Mouse (Mus musculus) hindbrain, postnatal 0 days (tissue): ENCODE results near the gene Ilk. TPM values are rescaled to one million over a fixed set of nuclear protein-coding genes. Genes with fewer than 3 reads are reported as not detected.
A peak's percentile ranks its signal among the peaks of the same experiment; 100 is the strongest.

Experiments
- ATAC-seq: fragments of 200-750 bp; cut with Nextera tagmentation; 2 replicates; pipeline ENCODE4 v1.8.0; 2017; ENCODE audit warnings: mild to moderate bottlenecking, moderate TSS enrichment, moderate library complexity
- DNase-seq: peaks from one replicate; pipeline ENCODE4 v3.0.0-alpha.2; 2015; ENCODE audit warnings: low spot score
- H3K27ac ChIP-seq: fragments of 300-500 bp; sonication (generic); 2 replicates; pipeline ENCODE4 v1.5.1; 2014; ENCODE audit warnings: mild to moderate bottlenecking
- H3K27me3 ChIP-seq: fragments of 300-500 bp; sonication (generic); 2 replicates; pipeline ENCODE4 v1.6.1; 2014; ENCODE audit warnings: low read length, mixed read lengths; ENCODE audit not compliant: insufficient read depth
- H3K36me3 ChIP-seq: fragments of 300-500 bp; sonication (generic); 2 replicates; pipeline ENCODE4 v1.6.1; 2014; ENCODE audit warnings: low read length, mixed read lengths; ENCODE audit not compliant: insufficient read depth
- H3K4me1 ChIP-seq: fragments of 300-500 bp; sonication (generic); 2 replicates; pipeline ENCODE4 v1.6.1; 2014; ENCODE audit warnings: antibody characterized with exemption, low read length, mixed read lengths; ENCODE audit not compliant: insufficient read depth
- H3K4me2 ChIP-seq: fragments of 300-500 bp; sonication (generic); 2 replicates; pipeline ENCODE4 v1.6.1; 2014; ENCODE audit warnings: low read depth, mild to moderate bottlenecking, low read length, moderate library complexity, mixed read lengths
- H3K4me3 ChIP-seq: fragments of 300-500 bp; sonication (generic); 2 replicates; pipeline ENCODE4 v1.5.1; 2014; ENCODE audit warnings: low read length
- H3K9ac ChIP-seq: fragments of 300-500 bp; sonication (generic); replicated peaks from 2 replicates; pipeline ENCODE4 v1.6.1; 2014; ENCODE audit warnings: mild to moderate bottlenecking, low read length, moderate library complexity, mixed read lengths
- H3K9me3 ChIP-seq: fragments of 300-500 bp; sonication (generic); 2 replicates; pipeline ENCODE4 v1.6.1; 2016; ENCODE audit warnings: low read length, mixed read lengths
- CTCF ChIP-seq: IDR thresholded peaks from 2 replicates; pipeline ENCODE4 v1.5.1; 2016; ENCODE audit warnings: antibody characterized with exemption, control low read depth, low read depth
- WGBS: fragments of 180-500 bp; shearing (Covaris S2); extraction: QIAGEN DNeasy Blood & Tissue Kit; methylation state at CpG from one replicate; pipeline ENCODE4 v1.1.7; 2014; 5-methylcytosine and 5-hydroxymethylcytosine counted together
- polyA plus RNA-seq: library from polyadenylated mRNA; unstranded; fragments of >200 nt; fragmentation: Nextera tagmentation; extraction: Ambion mirVana; gene quantifications from 2 replicates; pipeline ENCODE4 v1.2.1, GENCODE M21; 2015
- total RNA-seq: library from RNA; depleted of rRNA; stranded (reverse); fragments of >200 nt; gene quantifications from 2 replicates; pipeline ENCODE4 v1.2.3, GENCODE M21; 2014; rRNA removed

Gene Ilk
- total and polyA plus RNA-seq, 2 experiments from 2014 or later, result 128 to 159 TPM

GRCm38 (mm10) chr7:105778553-105779265 lies 42.3 kb downstream of the Ilk start:
- WGBS, result 19% methylated on average over 4 of the region's 4 CpGs
- H3K9me3 ChIP-seq, result no peaks in the 10 kb centered on the region
- H3K4me3 ChIP-seq, result no peak overlapping the region
- H3K9ac ChIP-seq, result no peak overlapping the region; the same call in 1 of the 2 replicates
- peak overlapping the region; percentile 67 for H3K27ac ChIP-seq
- H3K36me3 ChIP-seq, result peaks cover 24% of the 10 kb centered on the region; the same call in 1 of the 2 replicates
- DNase-seq, result peak; percentile 49
- H3K4me2 ChIP-seq, result peak overlapping the region; percentile 35; the same call in 1 of the 2 replicates
- ATAC-seq, result peak; percentile 61
- H3K4me1 ChIP-seq, result peaks cover 23% of the 10 kb centered on the region
- TF ChIP-seq CTCF, result no peak
- no peaks in the 10 kb centered on the region for H3K27me3 ChIP-seq

- Histone ChIP-seq H3K27ac (no peak overlapping the region), H3K4me3 (no peak overlapping the region), H3K4me2 (0 out of 2 replicates have a peak overlapping the region, but pooled peaks have one; percentile 84), H3K27me3 (no peaks in the 10 kb centered on the region), H3K4me1 (peaks cover 37% of the 10 kb centered on the region), H3K9ac (0 out of 2 replicates have a peak overlapping the region, but pooled peaks have one; percentile 22), H3K36me3 (peaks cover 21% of the 10 kb centered on the region; the same call in 1 of the 2 replicates), H3K9me3 (no peaks in the 10 kb centered on the region)
- TF ChIP-seq CTCF, result no peak
- ATAC-seq, result no peak
- DNase-seq, result no peak
- 35% methylated on average over 4 of the region's 4 CpGs for WGBS
Observed at GRCm38 (mm10) chr7:105783861-105784260, 47.5 kb downstream of the Ilk start.

GRCm38 (mm10) chr7:105784556-105784955 lies 48.2 kb downstream of the Ilk start:
- Histone ChIP-seq H3K9me3 (no peaks in the 10 kb centered on the region), H3K27me3 (no peaks in the 10 kb centered on the region), H3K4me1 (peaks cover 32% of the 10 kb centered on the region), H3K9ac (peak overlapping the region; percentile 22; the same call in 1 of the 2 replicates), H3K4me3 (0 out of 2 replicates have a peak overlapping the region, but pooled peaks have one; percentile 1), H3K36me3 (peaks cover 21% of the 10 kb centered on the region; the same call in 1 of the 2 replicates), H3K27ac (peak overlapping the region; percentile 45; the same call in 1 of the 2 replicates), H3K4me2 (peak overlapping the region; percentile 84)
- no peak for TF ChIP-seq CTCF
- DNase-seq (peak; percentile 8), ATAC-seq (no peak)
- WGBS, result 8% methylated on average over 4 of the region's 4 CpGs

DNA sequence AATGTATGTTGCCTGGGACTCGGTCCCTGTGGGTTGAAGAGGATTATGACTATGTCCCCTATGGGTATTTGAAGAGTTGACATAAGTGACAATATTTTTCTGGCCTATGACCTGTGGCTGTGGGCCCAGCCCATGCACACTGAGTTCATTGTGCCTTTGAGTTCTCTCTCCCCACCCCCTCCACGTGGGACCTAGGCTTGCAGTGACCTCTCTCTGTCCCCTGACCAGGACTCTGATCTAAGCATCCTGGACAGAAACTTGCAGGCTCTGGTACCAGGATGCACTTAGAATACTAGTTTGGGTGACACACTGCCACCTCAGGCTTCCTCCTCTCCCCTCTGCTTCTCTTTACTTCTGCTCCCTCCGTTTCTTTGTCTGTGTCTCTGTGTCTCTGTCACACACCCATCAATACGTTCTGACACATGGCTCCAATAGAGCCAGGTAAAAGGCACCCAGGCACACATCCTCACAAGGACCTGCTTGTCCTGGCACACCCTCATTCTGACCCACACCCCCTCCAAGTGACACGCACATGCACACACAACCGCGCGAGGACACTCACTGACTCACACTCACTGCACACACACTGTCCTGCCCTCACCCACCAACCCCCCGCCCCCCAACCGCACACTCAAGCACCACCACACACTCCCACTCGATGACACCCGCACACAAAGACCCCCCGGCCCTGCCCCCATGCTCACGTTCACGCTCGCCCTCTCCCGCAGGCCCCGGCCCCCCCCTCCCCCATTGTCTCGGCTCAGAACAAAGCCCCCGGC lies 50.3 kb downstream of the Ilk start:
- peak overlapping the region; percentile 84 for H3K4me2 ChIP-seq
- DNase-seq, result peak; percentile 57
- WGBS, result 4% methylated on average over 20 of the region's 20 CpGs
- H3K27me3 ChIP-seq, result no peaks in the 10 kb centered on the region
- peaks cover 32% of the 10 kb centered on the region for H3K4me1 ChIP-seq
- H3K9ac ChIP-seq, result peak overlapping the region; percentile 99
- no peaks in the 10 kb centered on the region for H3K9me3 ChIP-seq
- ATAC-seq, result peak; percentile 79
- peaks cover 10% of the 10 kb centered on the region; the same call in 1 of the 2 replicates for H3K36me3 ChIP-seq
- H3K4me3 ChIP-seq, result peak overlapping the region; percentile 96
- H3K27ac ChIP-seq, result peak overlapping the region; percentile 97
- no peak for TF ChIP-seq CTCF

- ATAC-seq (peak; percentile 77), DNase-seq (peak; percentile 75)
- Histone ChIP-seq H3K4me1 (peaks cover 32% of the 10 kb centered on the region), H3K9me3 (no peaks in the 10 kb centered on the region), H3K9ac (peak within 1 kb of the TSS; percentile 99), H3K36me3 (peaks cover 6% of the 10 kb centered on the region; the same call in 1 of the 2 replicates), H3K27ac (peak within 1 kb of the TSS; percentile 97), H3K27me3 (no peaks in the 10 kb centered on the region), H3K4me2 (peak within 1 kb of the TSS; percentile 84), H3K4me3 (peak within 1 kb of the TSS; percentile 96)
- no peak for TF ChIP-seq CTCF
- under 1% methylated on average over 68 of the region's 97 CpGs for WGBS
Observed at GRCm38 (mm10) chr7:105787285-105788140, 51.1 kb downstream of the Ilk start, which contains the start of gene Dchs1. Dchs1 (minus strand) TSS chr7:105787654.

DNA sequence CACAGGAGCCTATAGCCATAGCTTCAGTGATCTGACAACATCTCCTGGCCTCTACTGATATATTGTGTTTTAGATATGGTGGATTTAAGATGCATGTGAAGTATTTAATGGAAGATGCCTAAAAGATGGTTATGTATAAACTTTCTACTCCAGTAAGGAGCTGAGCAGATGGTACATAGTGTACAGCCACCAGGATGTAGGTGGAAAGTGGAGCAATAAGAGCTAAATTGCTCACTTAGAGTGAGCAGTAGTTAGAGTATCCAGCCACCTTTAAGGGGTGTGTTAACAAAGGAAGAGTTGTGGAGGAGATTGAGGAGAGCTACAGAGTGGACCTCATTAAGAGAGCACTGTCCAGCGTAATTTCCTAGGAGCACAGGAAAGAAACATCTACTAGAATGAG lies 54.8 kb downstream of the Ilk start:
- Histone ChIP-seq H3K9ac (no peak overlapping the region), H3K36me3 (no peaks in the 10 kb centered on the region), H3K4me2 (no peak overlapping the region), H3K27ac (no peak overlapping the region), H3K9me3 (no peaks in the 10 kb centered on the region), H3K4me1 (peaks cover 11% of the 10 kb centered on the region), H3K4me3 (no peak overlapping the region), H3K27me3 (no peaks in the 10 kb centered on the region)
- no peak for DNase-seq
- ATAC-seq, result no peak
- WGBS, result 88% methylated on average over 1 of the region's 1 CpGs
- TF ChIP-seq CTCF, result no peak

Other genes with a start within 250 kb of the Ilk start
- 177 and 178 TPM in 2 replicates for gene Smpd1, start 182.2 kb upstream of the Ilk start, total RNA-seq
- 103 and 108 TPM in 2 replicates for gene Smpd1, start 182.2 kb upstream of the Ilk start, polyA plus RNA-seq
- gene Apbb1, start 154.9 kb upstream of the Ilk start, total RNA-seq, result 512 and 570 TPM in 2 replicates
- 306 and 307 TPM in 2 replicates for gene Apbb1, start 154.9 kb upstream of the Ilk start, polyA plus RNA-seq
- gene Hpx, start 136.5 kb upstream of the Ilk start, total RNA-seq, result 0.36 TPM in 1 of 2 replicates, not detected in the other
- gene Hpx, start 136.5 kb upstream of the Ilk start, polyA plus RNA-seq, result 0.11 TPM in 1 of 2 replicates, not detected in the other
- 169 and 174 TPM in 2 replicates for gene Trim3, start 103.0 kb upstream of the Ilk start, total RNA-seq
- 97.9 and 106 TPM in 2 replicates for gene Trim3, start 103.0 kb upstream of the Ilk start, polyA plus RNA-seq
- gene Timm10b, start 96.5 kb upstream of the Ilk start, total RNA-seq, result 49.6 and 63.9 TPM in 2 replicates
- 179 and 181 TPM in 2 replicates for gene Timm10b, start 96.5 kb upstream of the Ilk start, polyA plus RNA-seq
- gene Arfip2, start 96.2 kb upstream of the Ilk start, total RNA-seq, result 67.5 and 103 TPM in 2 replicates
- gene Arfip2, start 96.2 kb upstream of the Ilk start, polyA plus RNA-seq, result 82.5 and 82.8 TPM in 2 replicates
- 16.1 and 51.9 TPM in 2 replicates for gene Gm45799, start 96.0 kb upstream of the Ilk start, total RNA-seq
- gene Gm45799, start 96.0 kb upstream of the Ilk start, polyA plus RNA-seq, result 25.1 and 33.3 TPM in 2 replicates
- 2.9 and 5.4 TPM in 2 replicates for gene Dnhd1, start 85.8 kb upstream of the Ilk start, total RNA-seq
- 0.67 and 1.0 TPM in 2 replicates for gene Dnhd1, start 85.8 kb upstream of the Ilk start, polyA plus RNA-seq
- 14.5 TPM in 2 replicates for gene Rrp8, start 793 bp downstream of the Ilk start, total RNA-seq
- gene Rrp8, start 793 bp downstream of the Ilk start, polyA plus RNA-seq, result 18.9 and 20.8 TPM in 2 replicates
- 83.8 and 111 TPM in 2 replicates for gene Taf10, start 7.8 kb downstream of the Ilk start, total RNA-seq
- 120 and 124 TPM in 2 replicates for gene Taf10, start 7.8 kb downstream of the Ilk start, polyA plus RNA-seq
- 64.6 and 74.7 TPM in 2 replicates for gene Tpp1, start 15.6 kb downstream of the Ilk start, total RNA-seq
- gene Tpp1, start 15.6 kb downstream of the Ilk start, polyA plus RNA-seq, result 47.1 and 53.7 TPM in 2 replicates
- 96.9 and 109 TPM in 2 replicates for gene Dchs1, start 51.1 kb downstream of the Ilk start, total RNA-seq
- gene Dchs1, start 51.1 kb downstream of the Ilk start, polyA plus RNA-seq, result 6.0 and 6.6 TPM in 2 replicates
- gene Mrpl17, start 74.5 kb downstream of the Ilk start, total RNA-seq, result 6.6 and 20.1 TPM in 2 replicates
- gene Mrpl17, start 74.5 kb downstream of the Ilk start, polyA plus RNA-seq, result 225 and 226 TPM in 2 replicates
- 0.47 and 0.68 TPM in 2 replicates for gene Gm4070, start 217.4 kb downstream of the Ilk start, total RNA-seq
- gene Gm4070, start 217.4 kb downstream of the Ilk start, polyA plus RNA-seq, result 0.15 and 0.16 TPM in 2 replicates